Mouse (Mus musculus): ENCODE results near the gene Dydc1.

Gene Dydc1

DNA sequence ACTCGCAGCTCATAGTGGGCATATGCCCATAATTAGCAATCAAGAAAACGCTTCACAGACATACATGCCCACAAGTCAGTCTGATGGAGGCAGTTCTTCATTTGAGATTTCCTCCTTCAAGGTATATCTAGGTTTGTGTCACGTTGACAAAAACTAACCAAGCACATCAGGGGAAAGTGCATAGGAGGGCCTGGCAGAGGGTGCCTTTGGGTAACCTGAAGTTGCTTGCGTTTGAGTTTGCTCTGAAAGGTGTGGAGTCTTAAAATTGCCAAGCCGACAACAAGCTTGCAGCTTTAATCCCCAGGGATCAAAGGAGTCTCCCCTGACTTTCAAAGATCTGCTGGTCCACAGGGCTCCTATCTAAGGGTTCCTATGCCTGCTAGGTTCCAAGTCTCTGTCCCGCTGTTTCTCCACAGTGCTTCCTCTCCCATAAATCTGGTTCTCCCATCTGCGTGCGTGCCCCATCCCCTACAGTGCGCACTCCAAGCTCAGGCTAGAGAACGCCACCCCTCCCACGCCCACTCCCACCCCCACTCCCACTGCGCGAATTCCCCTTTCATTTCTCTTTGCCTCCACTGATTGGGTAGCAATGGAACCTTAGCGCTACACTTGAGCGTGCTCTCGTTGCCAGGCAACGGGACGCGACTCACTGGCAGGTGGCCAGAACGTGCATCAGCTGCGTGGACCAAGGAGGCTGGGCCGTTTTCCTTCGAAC, at the start of gene Dydc1:
Dydc1 (plus strand) TSS at position 683 of the 715 bp plus-strand sequence.
- peak; percentile 57 for DNase-seq (ENCODE audit: low read depth, low spot score)

DNA sequence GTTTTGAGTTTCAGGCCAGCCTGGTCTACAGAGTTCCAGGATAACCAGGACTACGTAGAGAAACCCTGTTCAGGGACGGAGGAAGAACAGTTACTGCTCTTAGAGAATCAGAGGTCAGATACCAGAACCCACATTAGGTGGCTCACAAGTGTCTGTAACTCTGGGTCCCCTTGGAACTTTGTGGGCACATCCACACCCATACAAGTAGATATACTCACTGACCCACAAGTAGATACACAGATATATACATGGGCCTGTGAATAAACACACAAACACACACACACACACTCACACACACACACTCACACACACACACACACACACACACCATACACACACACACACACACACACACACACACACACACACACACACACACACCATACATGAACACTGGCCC, 47.6 kb upstream of the Dydc1 start:
- DNase-seq (ENCODE audit: low read depth, low spot score): no peak

DNA sequence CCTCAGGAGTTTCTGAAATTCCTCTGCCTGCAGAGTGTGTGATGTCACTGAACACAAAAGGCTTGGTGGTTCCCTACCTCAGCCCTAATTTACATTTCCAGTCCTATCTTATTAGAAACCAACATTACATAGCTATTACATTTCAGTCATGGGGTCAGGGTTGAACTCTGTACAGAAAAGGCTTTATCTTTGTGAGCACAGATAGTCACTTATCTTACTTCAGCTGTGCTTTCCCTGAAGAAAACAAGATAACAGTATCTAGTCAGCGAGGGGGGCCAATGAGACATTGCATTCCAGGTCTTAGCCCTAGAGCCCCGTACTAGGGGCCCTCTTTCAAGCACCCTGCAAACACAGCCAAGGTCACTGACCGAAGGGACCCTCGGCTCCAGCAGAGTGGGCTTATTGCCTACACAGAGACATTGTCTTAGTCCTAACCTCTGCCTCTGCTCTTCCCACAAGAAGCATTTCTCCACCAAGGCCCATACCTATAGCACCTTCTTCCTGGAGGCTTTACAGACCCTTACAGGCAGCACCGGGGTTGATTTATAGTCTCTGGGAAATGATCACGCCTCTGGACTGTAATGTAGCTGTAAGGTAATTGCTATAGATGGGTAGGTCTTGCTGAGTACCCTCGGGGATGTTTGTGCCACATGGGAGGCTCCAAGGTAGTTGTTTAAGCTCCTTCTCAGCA, 47.0 kb upstream of the Dydc1 start:
- DNase-seq (ENCODE audit: low read depth, low spot score): no peak

DNA sequence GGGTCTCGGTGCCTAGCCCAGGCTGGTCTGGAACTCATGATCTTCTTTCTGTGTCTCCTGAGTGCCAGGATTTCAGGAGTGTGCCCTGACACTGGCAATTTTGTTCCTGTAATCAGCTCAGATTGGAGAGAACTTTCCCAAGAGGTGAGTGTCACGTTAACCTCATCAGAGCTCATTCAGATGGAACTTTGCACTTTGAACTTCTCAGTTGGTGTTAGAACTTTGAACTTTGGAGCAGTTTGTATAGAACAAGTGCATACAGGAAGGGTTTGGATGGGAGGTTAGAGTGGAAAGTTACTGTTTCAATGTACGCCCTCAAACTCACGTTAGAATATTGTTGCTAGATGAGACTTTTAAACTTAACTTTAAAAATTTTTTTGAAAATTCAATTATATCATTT, 43.4 kb upstream of the Dydc1 start:
- DNase-seq (ENCODE audit: low read depth, low spot score): no peak

DNA sequence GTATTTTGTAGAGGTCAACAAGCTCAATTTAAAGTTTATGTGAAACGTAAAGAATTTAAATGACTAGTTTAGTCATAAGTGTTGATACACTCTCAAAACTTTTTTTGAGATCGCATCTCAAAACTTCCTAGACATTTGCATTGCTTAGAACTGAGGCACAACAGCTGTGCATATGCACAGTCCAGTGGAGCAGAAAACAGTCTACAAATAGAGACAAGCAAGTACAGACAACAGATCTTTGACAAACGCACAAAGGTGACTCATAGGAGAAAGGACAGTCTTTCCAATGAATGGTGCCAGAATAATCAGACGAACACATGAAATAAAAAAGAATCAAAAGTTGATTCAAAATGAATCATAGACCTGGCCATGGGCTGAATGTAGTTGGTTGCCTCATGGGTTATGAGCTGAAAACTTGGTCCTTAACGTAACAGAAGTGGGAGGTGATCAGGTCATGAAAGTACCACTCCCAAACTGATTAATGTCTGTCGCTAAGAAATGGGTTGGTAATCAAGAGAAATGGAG, 41.7 kb upstream of the Dydc1 start:
- no peak for DNase-seq (ENCODE audit: low read depth, low spot score)

DNA sequence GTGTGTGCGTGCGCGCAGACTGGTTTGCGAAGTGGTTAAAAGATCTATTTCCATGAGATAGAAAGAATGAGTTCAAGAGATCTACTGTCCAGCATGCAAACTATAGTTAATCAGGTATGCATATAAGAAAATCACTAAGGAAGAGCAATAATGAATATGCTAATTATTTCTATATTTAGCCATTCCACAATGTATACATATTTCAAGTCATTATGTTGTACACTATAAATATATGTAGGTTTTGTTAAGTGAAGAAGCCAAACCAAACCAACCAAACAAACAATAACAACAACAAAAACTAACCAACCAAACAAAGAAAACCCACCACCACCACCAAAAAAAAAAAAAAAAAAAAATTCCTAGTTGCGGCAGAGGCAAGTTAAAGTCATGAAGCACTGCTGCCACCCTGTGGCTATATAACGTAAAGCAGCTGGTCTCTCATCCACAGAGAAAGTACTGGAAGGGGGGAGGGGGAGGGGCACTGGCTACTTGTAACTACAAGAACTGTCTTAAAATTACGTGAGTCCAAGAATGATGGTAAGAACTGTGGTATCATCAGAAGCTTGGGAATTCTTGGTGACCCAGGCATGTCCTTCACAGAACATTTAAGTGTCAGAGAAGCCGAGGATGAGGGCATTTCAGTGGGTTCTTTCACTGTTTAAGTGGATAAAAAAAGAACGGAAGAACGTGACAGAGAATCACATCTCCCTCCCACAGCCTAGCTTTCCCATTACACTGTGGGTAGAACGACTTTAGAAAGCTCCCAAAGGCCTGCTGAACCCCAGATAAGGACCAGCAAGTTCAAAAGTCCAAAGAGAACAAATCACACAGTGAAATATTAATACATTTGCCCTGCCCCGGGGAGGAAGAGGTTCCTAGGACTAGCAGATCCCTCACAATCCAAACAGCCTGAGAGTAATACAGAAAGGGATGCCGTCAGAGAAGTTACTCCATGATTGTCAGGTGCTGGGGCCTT, 39.3 kb upstream of the Dydc1 start:
- DNase-seq (ENCODE audit: low read depth, low spot score): peak; percentile 87

DNA sequence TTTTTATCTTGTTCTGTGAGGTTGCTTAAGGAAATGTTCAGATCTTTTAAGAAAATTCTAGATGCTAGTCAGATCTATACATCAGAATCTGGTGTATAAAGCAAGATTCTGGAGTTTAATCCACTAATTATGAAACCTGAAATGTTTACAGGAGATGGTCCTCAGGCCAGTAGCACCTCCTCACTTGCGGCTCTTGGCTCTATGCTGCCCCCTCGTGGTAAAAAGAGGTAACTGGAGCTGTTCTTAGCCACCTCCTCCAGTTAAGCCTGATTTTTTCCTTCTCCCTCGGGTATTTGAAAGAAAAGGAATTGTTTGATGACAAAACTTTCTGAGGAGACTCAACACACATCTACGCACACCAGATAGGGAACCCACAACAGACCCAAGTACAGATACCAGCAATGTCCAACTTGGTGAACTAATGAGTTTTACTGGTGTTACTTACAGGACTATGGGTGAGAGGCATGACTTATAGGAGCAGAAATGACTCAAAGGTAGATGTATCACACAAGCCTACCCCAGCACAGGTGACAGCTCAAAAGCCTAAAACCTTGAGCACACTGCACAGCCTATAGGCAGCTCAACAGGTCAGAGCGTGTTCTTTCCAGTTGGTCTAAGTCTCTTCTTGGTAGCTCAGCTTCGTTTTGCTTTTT, 37.4 kb upstream of the Dydc1 start:
- peak; percentile 73 for DNase-seq (ENCODE audit: low read depth, low spot score)

DNA sequence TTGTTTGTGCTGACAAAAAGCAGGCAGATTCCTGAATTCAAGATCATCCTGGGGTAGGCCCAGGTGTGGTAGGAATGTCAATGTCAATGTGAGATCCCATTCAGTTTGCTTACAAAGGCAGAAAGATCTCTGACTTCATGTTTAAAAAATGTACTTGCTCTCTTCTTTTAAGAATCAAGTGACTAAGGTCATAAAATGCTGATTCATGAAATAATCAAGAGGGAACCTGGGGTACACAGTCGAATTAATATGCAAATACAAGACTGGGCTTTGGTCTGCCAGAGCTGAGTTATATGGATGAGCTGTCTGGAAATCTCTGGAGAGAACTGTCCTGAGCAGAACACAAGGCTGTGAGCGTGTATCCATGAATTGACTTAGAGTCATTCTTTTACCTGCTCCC, 25.3 kb upstream of the Dydc1 start:
- DNase-seq (ENCODE audit: low read depth, low spot score): no peak

DNA sequence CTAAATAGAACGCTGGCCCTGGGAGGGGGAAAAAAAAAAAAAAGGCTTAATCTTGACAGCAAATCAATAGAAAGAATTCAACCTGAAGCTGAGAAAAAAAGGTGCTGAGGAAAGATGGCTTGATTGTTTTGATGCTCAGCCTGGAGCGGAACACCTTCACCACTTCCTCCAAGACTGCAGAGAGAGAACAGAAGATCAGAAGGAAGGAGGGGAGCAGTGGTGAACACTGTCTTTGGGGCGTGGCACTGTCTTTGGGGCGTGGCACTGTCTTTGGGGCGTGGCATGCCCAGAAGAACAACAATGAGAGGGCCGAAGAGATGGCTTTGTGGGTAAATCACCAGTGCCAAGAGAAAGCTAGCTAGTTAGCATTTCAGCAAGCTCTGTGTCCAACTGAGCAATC, 22.2 kb upstream of the Dydc1 start:
- peak; percentile 11 for DNase-seq (ENCODE audit: low read depth, low spot score)

DNA sequence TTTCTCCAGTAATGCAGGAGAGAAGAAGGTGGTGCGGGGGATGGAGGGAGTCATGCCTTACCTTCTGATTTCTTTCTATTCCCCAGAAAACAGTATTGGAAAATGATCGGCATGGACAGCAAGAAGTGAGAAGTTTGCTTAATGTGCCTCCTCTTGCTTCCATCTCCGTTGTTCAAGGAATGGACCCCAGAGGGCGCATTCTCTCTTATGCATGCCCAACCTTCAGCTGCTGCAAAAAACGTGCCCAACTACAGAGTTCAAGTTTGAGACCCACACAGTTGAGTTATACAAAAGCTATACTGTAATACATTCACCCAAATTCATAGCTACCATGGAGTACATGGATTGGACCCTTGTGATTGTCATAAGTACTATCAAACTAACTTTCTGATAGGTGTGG, 20.2 kb upstream of the Dydc1 start:
- peak; percentile 58 for DNase-seq (ENCODE audit: low read depth, low spot score)

DNA sequence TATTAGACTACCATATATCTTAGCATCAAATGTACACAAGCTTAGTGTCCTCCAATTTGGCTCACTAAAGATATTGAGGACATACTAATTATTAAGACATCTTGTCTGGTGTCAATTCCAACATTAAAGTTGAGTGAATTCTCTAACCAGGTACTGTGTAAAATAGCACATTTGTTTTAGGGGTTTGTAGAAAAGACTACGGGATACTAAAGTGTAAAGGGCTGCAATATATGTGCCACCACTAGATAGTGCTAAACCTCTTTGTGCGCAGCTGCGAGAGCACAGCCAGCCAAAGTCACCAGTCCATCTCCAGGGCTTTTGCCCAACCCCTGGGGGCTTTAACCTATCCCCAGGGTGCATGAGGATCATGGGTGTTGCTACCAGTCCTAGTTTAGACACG, 19.5 kb upstream of the Dydc1 start:
- DNase-seq (ENCODE audit: low read depth, low spot score): peak; percentile 22

DNA sequence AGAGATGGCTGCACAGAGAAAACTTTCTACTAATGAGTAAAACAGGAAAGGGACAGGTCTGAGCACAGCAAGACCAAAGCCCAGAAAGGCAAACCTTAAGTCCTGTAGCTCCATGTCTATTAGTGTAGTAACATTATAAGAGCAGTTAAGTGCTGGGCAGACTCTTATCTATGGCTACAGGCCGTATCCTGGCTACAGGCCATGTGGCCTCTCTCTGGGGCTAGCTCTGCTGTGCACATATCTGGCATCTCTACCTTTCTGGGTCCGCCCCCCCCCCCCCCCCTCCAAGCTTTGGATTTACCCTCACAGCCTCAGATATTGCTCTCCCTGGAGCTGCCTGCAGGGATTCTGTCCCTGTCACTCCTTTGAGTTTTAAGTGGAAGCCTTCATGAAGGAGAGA, 7.5 kb upstream of the Dydc1 start:
- DNase-seq (ENCODE audit: low read depth, low spot score): no peak

DNA sequence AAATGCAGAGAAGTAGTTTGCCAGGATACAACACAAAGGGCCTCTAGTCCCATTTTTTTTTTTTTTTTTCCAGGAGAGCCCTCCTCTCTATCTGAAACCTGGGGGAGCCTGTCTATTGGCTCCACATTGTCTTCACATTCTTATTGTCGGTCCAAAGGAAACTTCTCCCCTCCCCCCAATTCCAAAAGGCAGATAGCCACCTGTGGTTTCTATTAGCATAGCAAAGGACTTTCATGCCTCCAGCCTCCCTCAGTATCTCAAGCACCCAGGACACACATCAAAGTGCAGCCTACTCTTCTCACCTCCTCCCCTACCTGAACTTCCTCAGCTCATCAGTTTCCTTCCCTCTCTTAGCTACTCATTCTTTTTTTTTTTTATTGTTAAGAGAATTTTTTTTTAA, 6.3 kb upstream of the Dydc1 start:
- DNase-seq (ENCODE audit: low read depth, low spot score): peak; percentile 69

DNA sequence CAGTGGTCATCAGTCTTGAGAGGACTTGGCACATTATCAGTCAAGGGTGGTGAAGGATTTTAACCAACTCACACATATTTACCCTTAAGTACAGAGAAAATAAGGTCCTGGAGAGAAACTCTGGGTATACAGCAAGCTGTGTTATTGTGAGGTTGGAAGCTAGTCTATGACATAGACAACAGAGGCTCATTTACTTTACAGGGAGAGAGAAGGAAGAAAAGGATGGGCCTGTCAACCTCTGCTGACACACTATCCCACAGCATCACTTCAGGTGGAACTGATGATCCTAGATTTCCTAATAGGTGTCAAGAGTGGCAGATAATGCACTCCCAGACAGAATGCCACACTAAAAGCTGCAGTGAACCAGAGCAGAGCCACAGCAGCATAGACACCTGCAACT, 3.6 kb upstream of the Dydc1 start, which contains the start of gene Dydc2:
Dydc2 (minus strand) TSS at position 101 of the 400 bp plus-strand sequence.
- DNase-seq (ENCODE audit: low read depth, low spot score): no peak

DNA sequence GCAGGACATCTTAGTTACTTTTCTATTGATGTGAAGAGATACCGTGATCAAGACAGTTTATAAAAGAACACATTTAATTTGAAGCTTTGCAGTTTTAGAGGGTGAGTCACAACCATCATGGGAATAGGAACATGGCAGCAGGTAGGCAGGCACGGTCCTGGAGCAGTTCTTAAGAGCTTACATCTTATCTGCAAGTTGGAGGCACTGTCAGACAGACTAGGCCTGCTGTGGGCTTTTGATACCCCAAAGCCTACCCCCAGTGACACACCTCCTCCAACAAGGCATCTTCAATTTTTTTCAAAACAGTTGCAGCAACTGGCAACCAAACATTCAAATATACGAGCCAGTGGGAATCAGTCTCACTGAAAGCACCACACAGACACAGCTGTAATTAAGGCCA, 2.4 kb upstream of the Dydc1 start:
- DNase-seq (ENCODE audit: low read depth, low spot score): no peak

DNA sequence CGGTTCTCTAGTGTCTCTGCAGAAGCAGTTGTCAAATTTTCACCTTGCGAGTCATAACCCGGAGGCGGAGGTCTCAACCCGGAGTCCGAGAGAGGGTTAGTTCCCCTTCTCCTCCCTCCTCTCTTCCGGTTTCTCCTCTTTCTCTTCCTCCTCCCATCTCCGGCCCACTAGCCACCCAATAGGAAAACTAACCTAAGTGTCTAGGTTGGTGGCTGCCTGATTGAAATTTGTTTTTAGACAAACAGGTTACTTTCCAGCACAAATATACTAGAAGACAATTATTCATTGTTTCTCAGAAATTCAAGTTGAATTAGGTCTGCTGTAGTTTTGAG, 199 bp downstream of the Dydc1 start:
- no peak for DNase-seq (ENCODE audit: low read depth, low spot score)

DNA sequence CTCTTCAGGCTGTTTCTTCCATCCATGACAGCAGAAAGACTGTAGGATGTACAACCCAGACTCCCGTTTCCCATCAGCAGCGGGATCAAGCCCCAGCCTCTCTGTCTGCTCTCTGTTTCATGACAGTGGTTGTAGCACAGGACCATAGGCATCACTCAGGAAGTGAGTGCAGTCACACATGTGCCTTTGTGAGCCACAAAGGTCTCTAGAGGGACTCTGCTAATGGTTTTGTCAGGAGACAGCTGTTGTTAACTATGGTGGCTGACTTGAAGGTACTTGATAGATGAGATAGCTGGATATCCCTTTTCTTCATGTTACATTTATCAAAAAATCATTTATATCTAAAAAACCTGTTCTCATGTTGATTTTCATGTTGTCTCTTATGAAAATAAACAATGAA, 9.7 kb downstream of the Dydc1 start:
- no peak for DNase-seq (ENCODE audit: low read depth, low spot score)

DNA sequence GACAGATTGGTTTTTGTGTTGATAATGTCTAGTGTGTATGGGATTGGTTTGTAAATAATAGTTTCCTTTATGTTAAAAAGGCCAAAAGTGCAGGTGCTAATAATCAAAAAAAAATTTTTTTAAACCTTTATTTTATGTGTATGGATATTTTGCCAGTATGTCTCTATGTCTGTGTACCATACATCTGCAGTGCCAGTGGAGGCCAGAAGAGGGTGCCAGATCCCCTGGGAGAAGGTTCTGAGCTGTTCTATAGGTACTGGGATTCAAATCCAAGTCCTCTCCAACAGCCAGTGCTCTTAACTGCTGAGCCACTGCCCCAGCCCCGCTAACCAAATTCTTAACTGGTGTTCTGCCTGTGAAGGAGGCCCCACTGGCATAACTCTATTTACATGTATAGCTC, 14.8 kb downstream of the Dydc1 start:
- peak; percentile 64 for DNase-seq (ENCODE audit: low read depth, low spot score)

DNA sequence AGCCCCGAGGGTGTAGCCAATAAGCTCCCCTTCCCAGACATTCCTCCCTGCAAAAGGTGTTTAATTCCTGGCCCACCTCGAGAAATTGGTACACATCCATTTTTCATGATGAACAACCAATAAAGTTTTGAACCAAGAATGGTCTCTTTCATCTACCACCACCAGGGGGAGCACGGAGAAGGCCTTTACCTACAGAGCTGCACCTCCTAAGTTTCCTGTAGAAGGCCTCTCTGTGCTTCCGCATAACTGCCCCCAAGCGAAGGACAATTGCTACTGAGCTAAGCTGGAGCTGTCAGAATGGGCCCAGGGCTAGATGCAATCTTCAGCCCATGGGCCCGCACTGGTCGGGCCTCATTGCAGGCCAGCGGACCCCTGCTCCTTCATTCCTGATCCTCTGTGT, 18.1 kb downstream of the Dydc1 start:
- peak; percentile 85 for DNase-seq (ENCODE audit: low read depth, low spot score)

DNA sequence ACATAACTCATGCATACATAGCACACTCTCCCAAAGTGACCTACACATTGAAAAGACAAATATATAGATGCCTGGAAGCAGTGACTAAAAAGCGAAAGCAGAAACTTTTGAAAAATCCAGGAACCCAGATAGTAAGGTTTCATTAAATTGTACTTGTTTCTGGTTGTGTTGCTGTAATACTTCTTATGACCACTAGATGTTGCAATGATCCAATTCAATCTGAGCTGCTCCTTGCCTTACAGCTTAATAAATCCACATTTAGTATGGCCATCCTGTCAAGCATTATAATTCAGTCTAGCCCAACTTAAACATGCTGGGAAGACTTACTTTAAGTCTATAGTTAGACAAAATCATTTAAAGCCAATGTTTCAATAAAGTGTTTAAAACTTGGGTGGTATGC, 21.4 kb downstream of the Dydc1 start:
- DNase-seq (ENCODE audit: low read depth, low spot score): peak; percentile 27

DNA sequence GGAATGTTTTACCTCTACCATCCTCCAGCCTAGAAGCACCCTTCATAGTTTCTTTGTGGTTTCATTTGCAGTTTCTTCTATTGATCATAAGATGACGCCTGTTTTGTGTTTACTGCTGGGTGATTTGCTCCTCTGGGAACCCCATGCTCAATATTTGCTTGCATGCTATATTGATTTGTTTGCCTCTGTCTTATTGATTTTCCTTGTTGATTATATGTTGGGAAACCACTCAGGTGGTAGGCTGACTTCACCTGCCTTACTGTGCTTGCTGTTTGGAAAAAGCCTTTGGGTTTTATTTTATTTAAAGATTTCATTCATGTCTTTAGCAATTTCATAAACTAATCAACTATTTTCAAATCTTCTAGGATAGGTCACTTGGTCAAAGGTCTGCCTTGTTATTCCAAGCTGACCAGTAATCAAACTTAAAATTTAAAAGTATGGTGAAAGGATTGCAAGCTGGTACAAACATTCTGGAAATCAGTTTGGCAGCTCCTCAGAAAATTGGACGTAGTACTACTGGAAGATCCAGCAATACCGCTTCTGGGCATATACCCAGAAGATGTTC, 23.7 kb downstream of the Dydc1 start:
- DNase-seq (ENCODE audit: low read depth, low spot score): no peak

Measured in ES-CJ7 (cell line).